Comparison of ENCODE assay signal across 8 mouse cellular contexts in the genomic region with DNA sequence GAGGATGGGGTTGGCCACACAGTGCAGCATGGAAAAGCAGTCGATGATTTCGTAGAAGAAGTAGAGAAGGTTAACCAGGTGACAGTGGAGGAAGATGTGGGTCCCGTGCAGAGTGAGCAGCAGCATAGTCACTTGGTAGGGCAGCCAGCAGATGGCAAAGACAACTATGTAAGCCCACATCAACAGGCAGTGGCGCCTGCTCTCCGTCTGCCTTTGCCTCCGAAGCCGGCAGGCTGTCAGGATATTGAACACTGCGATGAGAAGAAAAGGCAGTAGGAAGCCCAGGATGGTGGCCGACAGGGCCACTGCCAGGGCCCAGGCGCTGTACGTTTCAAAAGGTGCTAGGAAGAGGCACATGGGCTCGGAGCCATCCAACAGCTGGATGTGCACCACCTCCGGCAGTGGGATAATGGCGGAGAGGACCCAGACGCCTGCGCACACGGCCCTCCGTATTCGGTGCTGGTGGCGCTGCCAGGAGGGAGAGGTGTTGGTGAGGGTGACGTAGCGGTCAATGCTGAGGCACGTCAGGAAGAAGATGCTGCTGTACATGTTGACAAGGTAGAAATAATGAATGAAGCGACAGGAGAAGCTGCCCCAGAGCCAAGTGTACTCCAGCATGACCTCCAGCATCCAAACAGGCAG. TPM values are rescaled to one million over a fixed set of nuclear protein-coding genes. Genes with fewer than 3 reads are reported as not detected.
A peak's percentile ranks its signal among the peaks of the same experiment; 100 is the strongest.
DNase-seq lines count a peak whose midpoint lies in the region; ATAC-seq and TF ChIP-seq lines count a peak whose summit lies in the region.

No protein-coding gene starts in this region.

- ATAC-seq in forebrain, embryonic 12.5 days (ENCODE audit: low FRiP score): no peak
- ATAC-seq in hindbrain, postnatal 0 days: peak; percentile 62
- ATAC-seq in neural tube, embryonic 13.5 days (ENCODE audit: low read depth): no peak

- peaks cover 33% of the 10 kb centered on the region for H3K36me3 ChIP-seq in forebrain, embryonic 12.5 days (replicated peaks)
- H3K36me3 ChIP-seq in hindbrain, postnatal 0 days (ENCODE audit: insufficient read depth, low read length): peaks cover 8% of the 10 kb centered on the region
- peaks cover 31% of the 10 kb centered on the region for H3K36me3 ChIP-seq in neural tube, embryonic 13.5 days

- WGBS in lung, adult 2 months: 45% methylated on average over 24 of the region's 24 CpGs
- 45% methylated on average over 24 of the region's 24 CpGs for WGBS in forebrain, embryonic 12.5 days
- 48% methylated on average over 24 of the region's 24 CpGs for WGBS in hindbrain, postnatal 0 days
- 57% methylated on average over 24 of the region's 24 CpGs for WGBS in neural tube, embryonic 13.5 days

- H3K4me3 ChIP-seq in lung, adult 2 months (replicated peaks; ENCODE audit: extremely low read depth, low read depth, low read length): peak overlapping the region; percentile 58
- H3K4me3 ChIP-seq in forebrain, embryonic 12.5 days (replicated peaks): 0 out of 2 replicates have a peak overlapping the region, but pooled peaks have one; percentile 17
- peak overlapping the region; percentile 15 for H3K4me3 ChIP-seq in hindbrain, postnatal 0 days (ENCODE audit: low read length)
- peak overlapping the region; percentile 15 for H3K4me3 ChIP-seq in neural tube, embryonic 13.5 days

- no peak for DNase-seq in lung, adult 2 months
- no peak for DNase-seq in lung, adult 18-20 months
- peak; percentile 15 for DNase-seq in hindbrain, postnatal 0 days (ENCODE audit: low spot score)
- DNase-seq in frontal cortex, postnatal 10 days (ENCODE audit: low spot score in 2 of 2): no peak
- no peak for DNase-seq in Muller cell, postnatal 12 days (ENCODE audit: inconsistent ontology term)
- DNase-seq in adipocyte (ENCODE audit: low spot score): no peak

- peaks cover 10% of the 10 kb centered on the region for H3K4me1 ChIP-seq in lung, adult 2 months (ENCODE audit: control insufficient read depth, insufficient read depth, low read length)
- H3K4me1 ChIP-seq in forebrain, embryonic 12.5 days: peaks cover 10% of the 10 kb centered on the region; the same call in 1 of the 2 replicates
- H3K4me1 ChIP-seq in hindbrain, postnatal 0 days (ENCODE audit: insufficient read depth, low read length): no peaks in the 10 kb centered on the region
- peaks cover 26% of the 10 kb centered on the region for H3K4me1 ChIP-seq in neural tube, embryonic 13.5 days (replicated peaks)

- no peak overlapping the region for H3K27ac ChIP-seq in forebrain, embryonic 12.5 days
- H3K27ac ChIP-seq in hindbrain, postnatal 0 days: no peak overlapping the region; the same call in 1 of the 2 replicates
- H3K27ac ChIP-seq in neural tube, embryonic 13.5 days (replicated peaks): no peak overlapping the region

- H3K4me2 ChIP-seq in forebrain, embryonic 12.5 days: peak overlapping the region; percentile 41
- H3K4me2 ChIP-seq in hindbrain, postnatal 0 days (ENCODE audit: low read depth, low read length): peak overlapping the region; percentile 41
- H3K4me2 ChIP-seq in neural tube, embryonic 13.5 days: peak overlapping the region; percentile 42

- no peak for TF ChIP-seq POLR2A in lung, adult 2 months (IDR thresholded peaks at IDR 0.05; ENCODE audit: borderline replicate concordance, extremely low read depth, low read depth, low read length)

- no peaks in the 10 kb centered on the region for H3K9me3 ChIP-seq in forebrain, embryonic 12.5 days
- no peaks in the 10 kb centered on the region for H3K9me3 ChIP-seq in hindbrain, postnatal 0 days (ENCODE audit: low read length)
- no peaks in the 10 kb centered on the region for H3K9me3 ChIP-seq in neural tube, embryonic 13.5 days

- H3K27me3 ChIP-seq in forebrain, embryonic 12.5 days: no peaks in the 10 kb centered on the region
- H3K27me3 ChIP-seq in hindbrain, postnatal 0 days (ENCODE audit: insufficient read depth, low read length): no peaks in the 10 kb centered on the region
- H3K27me3 ChIP-seq in neural tube, embryonic 13.5 days: no peaks in the 10 kb centered on the region

- H3K9ac ChIP-seq in forebrain, embryonic 12.5 days: no peak overlapping the region
- H3K9ac ChIP-seq in hindbrain, postnatal 0 days (replicated peaks; ENCODE audit: low read length): no peak overlapping the region; the same call in 1 of the 2 replicates
- no peak overlapping the region for H3K9ac ChIP-seq in neural tube, embryonic 13.5 days

- TF ChIP-seq CTCF in lung, adult 2 months (IDR thresholded peaks at IDR 0.05; ENCODE audit: insufficient read depth, low read length): no peak
- TF ChIP-seq CTCF in hindbrain, postnatal 0 days (IDR thresholded peaks at IDR 0.05; ENCODE audit: low read depth): no peak; the same call in 1 of the 2 replicates

RNA-seq across cellular contexts. Expression of a gene that starts 1.3 kb away (rescaled TPM):
- polyA plus RNA-seq in lung, adult 2 months (2012; rRNA removed): 31.1 and 51.3 TPM in 2 replicates
- polyA plus RNA-seq in forebrain, embryonic 12.5 days (2016; fragmentation: Nextera tagmentation; extraction: Ambion mirVana): 0.28 and 0.42 TPM in 2 replicates
- total RNA-seq in hindbrain, postnatal 0 days (2014; rRNA removed): 1.9 and 2.9 TPM in 2 replicates
- polyA plus RNA-seq in hindbrain, postnatal 0 days (2015; fragmentation: Nextera tagmentation; extraction: Ambion mirVana): 2.3 TPM in 2 replicates
- polyA plus RNA-seq in neural tube, embryonic 13.5 days (2015; fragmentation: Nextera tagmentation; extraction: Ambion mirVana): 0.45 and 0.92 TPM in 2 replicates

RNA-seq across cellular contexts. Expression of a gene that starts 9.3 kb away (rescaled TPM):
- polyA plus RNA-seq in lung, adult 2 months (2012; rRNA removed): 0.05 and 0.11 TPM in 2 replicates
- polyA plus RNA-seq in forebrain, embryonic 12.5 days (2016; fragmentation: Nextera tagmentation; extraction: Ambion mirVana): not detected in 2 replicates
- 0.14 TPM in 1 of 2 replicates, not detected in the other for total RNA-seq in hindbrain, postnatal 0 days (2014; rRNA removed)
- not detected in 2 replicates for polyA plus RNA-seq in hindbrain, postnatal 0 days (2015; fragmentation: Nextera tagmentation; extraction: Ambion mirVana)
- polyA plus RNA-seq in neural tube, embryonic 13.5 days (2015; fragmentation: Nextera tagmentation; extraction: Ambion mirVana): not detected in 2 replicates

RNA-seq across cellular contexts. Expression of a gene that starts 9.3 kb away (rescaled TPM):
- polyA plus RNA-seq in lung, adult 2 months (2012; rRNA removed): 0.07 and 0.14 TPM in 2 replicates
- not detected in 2 replicates for polyA plus RNA-seq in forebrain, embryonic 12.5 days (2016; fragmentation: Nextera tagmentation; extraction: Ambion mirVana)
- total RNA-seq in hindbrain, postnatal 0 days (2014; rRNA removed): not detected in 2 replicates
- polyA plus RNA-seq in hindbrain, postnatal 0 days (2015; fragmentation: Nextera tagmentation; extraction: Ambion mirVana): 0.50 and 0.54 TPM in 2 replicates
- not detected in 2 replicates for polyA plus RNA-seq in neural tube, embryonic 13.5 days (2015; fragmentation: Nextera tagmentation; extraction: Ambion mirVana)

RNA-seq across cellular contexts. Expression of a gene that starts 10.9 kb away (rescaled TPM):
- 8.7 and 10.5 TPM in 2 replicates for polyA plus RNA-seq in lung, adult 2 months (2012; rRNA removed)
- 5.2 and 6.2 TPM in 2 replicates for polyA plus RNA-seq in forebrain, embryonic 12.5 days (2016; fragmentation: Nextera tagmentation; extraction: Ambion mirVana)
- total RNA-seq in hindbrain, postnatal 0 days (2014; rRNA removed): 9.9 and 11.5 TPM in 2 replicates
- polyA plus RNA-seq in hindbrain, postnatal 0 days (2015; fragmentation: Nextera tagmentation; extraction: Ambion mirVana): 2.4 and 2.5 TPM in 2 replicates
- polyA plus RNA-seq in neural tube, embryonic 13.5 days (2015; fragmentation: Nextera tagmentation; extraction: Ambion mirVana): 3.3 and 4.5 TPM in 2 replicates

RNA-seq across cellular contexts. Expression of a gene that starts 25.9 kb away (rescaled TPM):
- polyA plus RNA-seq in lung, adult 2 months (2012; rRNA removed): 0.17 TPM in 1 of 2 replicates, not detected in the other
- polyA plus RNA-seq in forebrain, embryonic 12.5 days (2016; fragmentation: Nextera tagmentation; extraction: Ambion mirVana): 0.06 and 0.13 TPM in 2 replicates
- total RNA-seq in hindbrain, postnatal 0 days (2014; rRNA removed): 0.37 and 0.50 TPM in 2 replicates
- 0.09 and 0.16 TPM in 2 replicates for polyA plus RNA-seq in hindbrain, postnatal 0 days (2015; fragmentation: Nextera tagmentation; extraction: Ambion mirVana)
- 0.14 and 0.20 TPM in 2 replicates for polyA plus RNA-seq in neural tube, embryonic 13.5 days (2015; fragmentation: Nextera tagmentation; extraction: Ambion mirVana)
